Mouse (Mus musculus): Measurements from ENCODE around the gene Srp68. TPM values are rescaled to one million over a fixed set of nuclear protein-coding genes. Genes with fewer than 3 reads are reported as not detected.

The Srp68 gene
- polyA plus RNA-seq, 1 experiment from 2014 or later: 53.2 TPM

DNA sequence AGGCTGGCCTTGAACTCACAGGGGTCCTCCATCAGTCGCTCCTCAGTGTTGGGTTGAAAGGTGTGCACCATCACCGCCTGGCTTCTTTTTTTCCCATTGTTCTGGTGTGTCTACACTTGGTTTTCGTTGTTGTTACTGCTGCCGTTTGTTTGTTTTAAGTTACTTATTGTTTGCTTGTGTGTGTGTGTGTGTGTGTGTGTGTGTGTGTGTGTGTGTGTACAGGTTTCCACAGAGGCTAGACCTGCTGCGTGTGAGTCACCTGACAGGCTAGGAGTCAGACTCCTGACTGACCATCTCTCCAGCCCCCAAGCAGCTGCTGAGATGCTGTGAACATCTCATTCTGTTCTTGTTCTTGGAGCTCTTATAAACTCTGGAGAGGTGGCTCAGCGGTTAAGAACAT is 61.2 kb downstream of the Srp68 start:
- Histone ChIP-seq H3K9ac (ENCODE audit: low read length) (no peak overlapping the region), H3K36me3 (ENCODE audit: control insufficient read depth, insufficient read depth, low read length) (no peaks in the 10 kb centered on the region), H3K27ac (ENCODE audit: low read depth, low read length) (no peak overlapping the region)

GRCm38 (mm10) chr11:116210696-116211095 is 63.3 kb downstream of the Srp68 start:
- DNase-seq (ENCODE audit: low spot score) (no peak), ATAC-seq (no peak)
- no peaks in the 10 kb centered on the region for H3K4me1 ChIP-seq (ENCODE audit: control insufficient read depth, insufficient read depth, low read length)
- H3K9ac ChIP-seq (ENCODE audit: low read length): no peak overlapping the region
- H3K27ac ChIP-seq (ENCODE audit: low read depth, low read length): no peak overlapping the region
- WGBS: 64% methylated on average over 5 of the region's 5 CpGs
- H3K27me3 ChIP-seq (replicated peaks; ENCODE audit: control insufficient read depth, insufficient read depth, low read length): no peaks in the 10 kb centered on the region
- H3K9me3 ChIP-seq (replicated peaks; ENCODE audit: control insufficient read depth, low read length): no peaks in the 10 kb centered on the region
- peaks cover 12% of the 10 kb centered on the region for H3K36me3 ChIP-seq (ENCODE audit: control insufficient read depth, insufficient read depth, low read length)
- H3K4me3 ChIP-seq (ENCODE audit: low read depth, low read length): no peak overlapping the region
- no peak overlapping the region for H3K4me2 ChIP-seq (ENCODE audit: low read length)

More for the DNA sequence above, 61.2 kb downstream of the Srp68 start:
- DNase-seq (ENCODE audit: low spot score): no peak
- Histone ChIP-seq H3K9me3 (replicated peaks; ENCODE audit: control insufficient read depth, low read length) (no peaks in the 10 kb centered on the region), H3K4me3 (ENCODE audit: low read depth, low read length) (no peak overlapping the region), H3K4me2 (ENCODE audit: low read length) (no peak overlapping the region), H3K27me3 (replicated peaks; ENCODE audit: control insufficient read depth, insufficient read depth, low read length) (no peaks in the 10 kb centered on the region), H3K4me1 (ENCODE audit: control insufficient read depth, insufficient read depth, low read length) (no peaks in the 10 kb centered on the region)
- no peak for ATAC-seq
- 91% methylated on average over 6 of the region's 6 CpGs for WGBS

DNA sequence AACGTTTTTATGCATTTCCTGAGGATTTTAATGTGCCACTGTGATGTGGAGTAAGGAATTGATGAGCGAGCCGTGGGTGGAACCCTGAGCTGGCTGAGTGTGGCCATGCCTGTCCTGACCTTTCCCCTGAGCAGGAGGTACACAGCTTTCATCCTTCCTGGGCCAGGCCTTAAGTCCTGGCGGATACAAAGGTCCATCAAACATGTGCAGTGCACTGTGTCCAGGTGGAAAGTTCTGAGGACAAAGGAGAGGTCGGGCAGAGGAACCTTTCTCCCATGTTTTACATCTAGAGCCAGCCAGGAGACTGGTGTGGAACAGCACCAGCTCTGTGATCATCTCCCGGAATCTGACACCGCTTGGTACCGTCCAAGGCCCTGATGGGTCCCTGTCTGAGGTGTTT is 64.8 kb downstream of the Srp68 start:
- DNase-seq (ENCODE audit: low spot score): no peak
- H3K9me3 ChIP-seq (replicated peaks; ENCODE audit: control insufficient read depth, low read length): no peaks in the 10 kb centered on the region
- H3K27me3 ChIP-seq (replicated peaks; ENCODE audit: control insufficient read depth, insufficient read depth, low read length): no peaks in the 10 kb centered on the region
- no peak overlapping the region for H3K4me3 ChIP-seq (ENCODE audit: low read depth, low read length)
- WGBS: 87% methylated on average over 8 of the region's 8 CpGs
- ATAC-seq: no peak
- no peak overlapping the region for H3K4me2 ChIP-seq (ENCODE audit: low read length)
- no peak overlapping the region for H3K27ac ChIP-seq (ENCODE audit: low read depth, low read length)
- H3K4me1 ChIP-seq (ENCODE audit: control insufficient read depth, insufficient read depth, low read length): no peaks in the 10 kb centered on the region
- peaks cover 17% of the 10 kb centered on the region for H3K36me3 ChIP-seq (ENCODE audit: control insufficient read depth, insufficient read depth, low read length)
- H3K9ac ChIP-seq (ENCODE audit: low read length): no peak overlapping the region

DNA sequence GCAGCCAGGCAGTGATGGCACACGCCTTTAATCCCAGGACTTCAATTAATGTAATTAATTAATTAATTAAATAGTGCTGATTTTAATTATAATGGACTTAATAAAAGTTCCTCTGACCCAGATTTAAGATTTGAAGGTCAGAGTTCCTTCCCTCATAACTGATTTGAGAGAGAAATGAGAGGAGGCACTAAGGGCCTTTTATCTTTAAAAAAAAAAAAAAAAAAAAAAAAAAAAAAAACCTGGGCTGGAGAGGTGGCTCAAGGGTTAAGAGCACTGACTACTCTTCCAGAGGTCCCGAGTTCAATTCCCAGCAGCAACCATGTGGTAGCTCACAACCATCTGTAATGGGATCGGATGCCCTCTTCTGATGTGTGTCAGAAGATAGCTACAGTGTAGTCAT is 65.4 kb downstream of the Srp68 start:
- Histone ChIP-seq H3K4me1 (ENCODE audit: control insufficient read depth, insufficient read depth, low read length) (no peaks in the 10 kb centered on the region), H3K36me3 (ENCODE audit: control insufficient read depth, insufficient read depth, low read length) (peaks cover 17% of the 10 kb centered on the region), H3K27me3 (replicated peaks; ENCODE audit: control insufficient read depth, insufficient read depth, low read length) (no peaks in the 10 kb centered on the region), H3K9me3 (replicated peaks; ENCODE audit: control insufficient read depth, low read length) (no peaks in the 10 kb centered on the region), H3K4me3 (ENCODE audit: low read depth, low read length) (no peak overlapping the region), H3K9ac (ENCODE audit: low read length) (no peak overlapping the region), H3K4me2 (ENCODE audit: low read length) (no peak overlapping the region), H3K27ac (ENCODE audit: low read depth, low read length) (no peak overlapping the region)
- DNase-seq (ENCODE audit: low spot score): no peak
- no peak for ATAC-seq
- WGBS: 86% methylated on average over 3 of the region's 3 CpGs

GRCm38 (mm10) chr11:116206678-116207077 is 67.3 kb downstream of the Srp68 start:
- DNase-seq (ENCODE audit: low spot score): no peak
- no peaks in the 10 kb centered on the region for H3K27me3 ChIP-seq (replicated peaks; ENCODE audit: control insufficient read depth, insufficient read depth, low read length)
- H3K36me3 ChIP-seq (ENCODE audit: control insufficient read depth, insufficient read depth, low read length): peaks cover 17% of the 10 kb centered on the region
- H3K9ac ChIP-seq (ENCODE audit: low read length): no peak overlapping the region
- H3K4me1 ChIP-seq (ENCODE audit: control insufficient read depth, insufficient read depth, low read length): no peaks in the 10 kb centered on the region
- no peak for ATAC-seq
- no peak overlapping the region for H3K27ac ChIP-seq (ENCODE audit: low read depth, low read length)
- H3K4me2 ChIP-seq (ENCODE audit: low read length): no peak overlapping the region
- no peaks in the 10 kb centered on the region for H3K9me3 ChIP-seq (replicated peaks; ENCODE audit: control insufficient read depth, low read length)
- 85% methylated on average over 4 of the region's 4 CpGs for WGBS
- H3K4me3 ChIP-seq (ENCODE audit: low read depth, low read length): no peak overlapping the region

- no peak overlapping the region for H3K4me2 ChIP-seq (ENCODE audit: low read length)
- peaks cover 3% of the 10 kb centered on the region for H3K4me1 ChIP-seq (ENCODE audit: control insufficient read depth, insufficient read depth, low read length)
- 89% methylated on average over 3 of the region's 3 CpGs for WGBS
- no peak for DNase-seq (ENCODE audit: low spot score)
- ATAC-seq: no peak
- peaks cover 17% of the 10 kb centered on the region for H3K36me3 ChIP-seq (ENCODE audit: control insufficient read depth, insufficient read depth, low read length)
- no peak overlapping the region for H3K4me3 ChIP-seq (ENCODE audit: low read depth, low read length)
- no peaks in the 10 kb centered on the region for H3K9me3 ChIP-seq (replicated peaks; ENCODE audit: control insufficient read depth, low read length)
- H3K27ac ChIP-seq (ENCODE audit: low read depth, low read length): no peak overlapping the region
- no peak overlapping the region for H3K9ac ChIP-seq (ENCODE audit: low read length)
- no peaks in the 10 kb centered on the region for H3K27me3 ChIP-seq (replicated peaks; ENCODE audit: control insufficient read depth, insufficient read depth, low read length)
These were observed 70.9 kb downstream of the Srp68 start for GRCm38 (mm10) chr11:116203150-116203549.

- H3K27me3 ChIP-seq (replicated peaks; ENCODE audit: control insufficient read depth, insufficient read depth, low read length): no peaks in the 10 kb centered on the region
- peaks cover 13% of the 10 kb centered on the region for H3K36me3 ChIP-seq (ENCODE audit: control insufficient read depth, insufficient read depth, low read length)
- no peaks in the 10 kb centered on the region for H3K9me3 ChIP-seq (replicated peaks; ENCODE audit: control insufficient read depth, low read length)
- 92% methylated on average over 2 of the region's 2 CpGs for WGBS
- no peak overlapping the region for H3K27ac ChIP-seq (ENCODE audit: low read depth, low read length)
- no peak overlapping the region for H3K9ac ChIP-seq (ENCODE audit: low read length)
- no peak for DNase-seq (ENCODE audit: low spot score)
- H3K4me1 ChIP-seq (ENCODE audit: control insufficient read depth, insufficient read depth, low read length): peaks cover 13% of the 10 kb centered on the region
- no peak for ATAC-seq
- no peak overlapping the region for H3K4me2 ChIP-seq (ENCODE audit: low read length)
- H3K4me3 ChIP-seq (ENCODE audit: low read depth, low read length): no peak overlapping the region
These were observed 72.9 kb downstream of the Srp68 start for GRCm38 (mm10) chr11:116201151-116201550.

- peak within 1 kb of the TSS; percentile 74 for H3K4me3 ChIP-seq (ENCODE audit: low read depth, low read length)
- no peaks in the 10 kb centered on the region for H3K9me3 ChIP-seq (replicated peaks; ENCODE audit: control insufficient read depth, low read length)
- whole genome bisulfite sequencing: under 1% methylated on average over 62 of the region's 62 CpGs
- H3K4me1 ChIP-seq (ENCODE audit: control insufficient read depth, insufficient read depth, low read length): peaks cover 13% of the 10 kb centered on the region
- peak; percentile 99 for ATAC-seq
- H3K36me3 ChIP-seq (ENCODE audit: control insufficient read depth, insufficient read depth, low read length): 0 out of 2 replicates have a peak, but pooled peaks cover 9% of the 10 kb centered on the region
- H3K27me3 ChIP-seq (replicated peaks; ENCODE audit: control insufficient read depth, insufficient read depth, low read length): no peaks in the 10 kb centered on the region
- peak within 1 kb of the TSS; percentile 93 for H3K27ac ChIP-seq (ENCODE audit: low read depth, low read length)
- H3K4me2 ChIP-seq (ENCODE audit: low read length): peak within 1 kb of the TSS; percentile 74
- H3K9ac ChIP-seq (ENCODE audit: low read length): peak within 1 kb of the TSS; percentile 88
- peak; percentile 98 for DNase-seq (ENCODE audit: low spot score)
These were observed 75.1 kb downstream of the Srp68 start, which contains the start of the genes Ten1 and Acox1 for GRCm38 (mm10) chr11:116198639-116199531. Ten1 (plus strand) TSS chr11:116198855. Acox1 (minus strand) TSS chr11:116199045.

- 25% methylated on average over 13 of the region's 13 CpGs for WGBS
- H3K4me3 ChIP-seq (ENCODE audit: low read depth, low read length): peak overlapping the region; percentile 74
- no peaks in the 10 kb centered on the region for H3K27me3 ChIP-seq (replicated peaks; ENCODE audit: control insufficient read depth, insufficient read depth, low read length)
- H3K9ac ChIP-seq (ENCODE audit: low read length): peak overlapping the region; percentile 88
- no peak for DNase-seq (ENCODE audit: low spot score)
- H3K4me2 ChIP-seq (ENCODE audit: low read length): peak overlapping the region; percentile 74
- H3K4me1 ChIP-seq (ENCODE audit: control insufficient read depth, insufficient read depth, low read length): peaks cover 13% of the 10 kb centered on the region
- ATAC-seq: no peak; the same call in 1 of the 2 replicates
- H3K27ac ChIP-seq (ENCODE audit: low read depth, low read length): peak overlapping the region; percentile 93
- no peaks in the 10 kb centered on the region for H3K9me3 ChIP-seq (replicated peaks; ENCODE audit: control insufficient read depth, low read length)
- 0 out of 2 replicates have a peak, but pooled peaks cover 9% of the 10 kb centered on the region for H3K36me3 ChIP-seq (ENCODE audit: control insufficient read depth, insufficient read depth, low read length)
These were observed 75.9 kb downstream of the Srp68 start for GRCm38 (mm10) chr11:116198132-116198531.

Data from forebrain, embryonic 14.5 days (tissue).